Mouse (Mus musculus): ENCODE measurements around the gene Sin3a. TPM values are rescaled to one million over a fixed set of nuclear protein-coding genes. Genes with fewer than 3 reads are reported as not detected.

The Sin3a gene
- polyA plus RNA-seq, 1 experiment: 37.1 TPM

GRCm38 (mm10) chr9:57074171-57074821, 2.5 kb downstream of the Sin3a start:
- peak overlapping the region; percentile 65 for H3K4me3 ChIP-seq (ENCODE audit: insufficient read depth, low read length)
- TF ChIP-seq CTCF (IDR thresholded peaks at IDR 0.05; ENCODE audit: low read depth, low read length): no peak
- TF ChIP-seq POLR2A (IDR thresholded peaks at IDR 0.05; ENCODE audit: borderline replicate concordance, low read depth, low read length): no peak
- H3K27ac ChIP-seq (ENCODE audit: insufficient read depth, low read depth, low read length): peak overlapping the region; percentile 93
- peaks cover 7% of the 10 kb centered on the region for H3K4me1 ChIP-seq (ENCODE audit: control insufficient read depth, insufficient read depth, low read length)

- peak overlapping the region; percentile 65 for H3K4me3 ChIP-seq (ENCODE audit: insufficient read depth, low read length)
- peaks cover 7% of the 10 kb centered on the region for H3K4me1 ChIP-seq (ENCODE audit: control insufficient read depth, insufficient read depth, low read length)
- no peak for TF ChIP-seq POLR2A (IDR thresholded peaks at IDR 0.05; ENCODE audit: borderline replicate concordance, low read depth, low read length)
- no peak for TF ChIP-seq CTCF (IDR thresholded peaks at IDR 0.05; ENCODE audit: low read depth, low read length)
- H3K27ac ChIP-seq (ENCODE audit: insufficient read depth, low read depth, low read length): peak overlapping the region; percentile 64
Measured at GRCm38 (mm10) chr9:57074822-57075603, 3.2 kb downstream of the Sin3a start.

GRCm38 (mm10) chr9:57075681-57076381, 4.0 kb downstream of the Sin3a start:
- peaks cover 4% of the 10 kb centered on the region; the same call in 1 of the 2 replicates for H3K4me1 ChIP-seq (ENCODE audit: control insufficient read depth, insufficient read depth, low read length)
- H3K27ac ChIP-seq (ENCODE audit: insufficient read depth, low read depth, low read length): peak overlapping the region; percentile 64
- no peak for TF ChIP-seq CTCF (IDR thresholded peaks at IDR 0.05; ENCODE audit: low read depth, low read length)
- TF ChIP-seq POLR2A (IDR thresholded peaks at IDR 0.05; ENCODE audit: borderline replicate concordance, low read depth, low read length): no peak
- H3K4me3 ChIP-seq (ENCODE audit: insufficient read depth, low read length): peak overlapping the region; percentile 65

GRCm38 (mm10) chr9:57076701-57077660, 5.1 kb downstream of the Sin3a start:
- H3K4me1 ChIP-seq (ENCODE audit: control insufficient read depth, insufficient read depth, low read length): 0 out of 2 replicates have a peak, but pooled peaks cover 2% of the 10 kb centered on the region
- peak overlapping the region; percentile 94 for H3K27ac ChIP-seq (ENCODE audit: insufficient read depth, low read depth, low read length)
- TF ChIP-seq CTCF (IDR thresholded peaks at IDR 0.05; ENCODE audit: low read depth, low read length) (no peak), POLR2A (IDR thresholded peaks at IDR 0.05; ENCODE audit: borderline replicate concordance, low read depth, low read length) (no peak)

GRCm38 (mm10) chr9:57082236-57082635, 10.4 kb downstream of the Sin3a start:
- TF ChIP-seq CTCF (IDR thresholded peaks at IDR 0.05; ENCODE audit: low read depth, low read length) (no peak), POLR2A (IDR thresholded peaks at IDR 0.05; ENCODE audit: borderline replicate concordance, low read depth, low read length) (no peak)
- 0 out of 2 replicates have a peak, but pooled peaks cover 2% of the 10 kb centered on the region for H3K4me1 ChIP-seq (ENCODE audit: control insufficient read depth, insufficient read depth, low read length)
- H3K4me3 ChIP-seq (ENCODE audit: insufficient read depth, low read length): no peak overlapping the region
- H3K27ac ChIP-seq (ENCODE audit: insufficient read depth, low read depth, low read length): no peak overlapping the region

More at GRCm38 (mm10) chr9:57076701-57077660, 5.1 kb downstream of the Sin3a start:
- peak overlapping the region; percentile 97 for H3K4me3 ChIP-seq (ENCODE audit: insufficient read depth, low read length)

GRCm38 (mm10) chr9:57117261-57117755, 45.5 kb downstream of the Sin3a start:
- no peak overlapping the region for H3K27ac ChIP-seq (ENCODE audit: insufficient read depth, low read depth, low read length)
- H3K4me1 ChIP-seq (ENCODE audit: control insufficient read depth, insufficient read depth, low read length): no peaks in the 10 kb centered on the region
- TF ChIP-seq CTCF (IDR thresholded peaks at IDR 0.05; ENCODE audit: low read depth, low read length) (no peak), POLR2A (IDR thresholded peaks at IDR 0.05; ENCODE audit: borderline replicate concordance, low read depth, low read length) (no peak)
- no peak overlapping the region for H3K4me3 ChIP-seq (ENCODE audit: insufficient read depth, low read length)

- Histone ChIP-seq H3K4me3 (ENCODE audit: insufficient read depth, low read length) (peak overlapping the region; percentile 82), H3K4me1 (ENCODE audit: control insufficient read depth, insufficient read depth, low read length) (peaks cover 6% of the 10 kb centered on the region; the same call in 1 of the 2 replicates), H3K27ac (ENCODE audit: insufficient read depth, low read depth, low read length) (no peak overlapping the region)
- TF ChIP-seq CTCF (IDR thresholded peaks at IDR 0.05; ENCODE audit: low read depth, low read length) (no peak), POLR2A (IDR thresholded peaks at IDR 0.05; ENCODE audit: borderline replicate concordance, low read depth, low read length) (no peak)
Measured at GRCm38 (mm10) chr9:57129641-57130040, 57.8 kb downstream of the Sin3a start.

GRCm38 (mm10) chr9:57130577-57131433, 59.0 kb downstream of the Sin3a start, which contains the start of gene Man2c1:
Man2c1 (plus strand) TSS chr9:57130690.
- peaks cover 6% of the 10 kb centered on the region; the same call in 1 of the 2 replicates for H3K4me1 ChIP-seq (ENCODE audit: control insufficient read depth, insufficient read depth, low read length)
- peak within 1 kb of the TSS; percentile 78 for H3K27ac ChIP-seq (ENCODE audit: insufficient read depth, low read depth, low read length)
- peak within 1 kb of the TSS; percentile 82 for H3K4me3 ChIP-seq (ENCODE audit: insufficient read depth, low read length)
- TF ChIP-seq POLR2A (IDR thresholded peaks at IDR 0.05; ENCODE audit: borderline replicate concordance, low read depth, low read length): 0 out of 2 replicates have a peak, but pooled peaks have one; percentile 32
- peak; percentile 46; the same call in 1 of the 2 replicates for TF ChIP-seq CTCF (IDR thresholded peaks at IDR 0.05; ENCODE audit: low read depth, low read length)

Measured in bone marrow macrophage, adult 2 months (primary cell).